Mouse (Mus musculus) brain, embryonic 14.5 days (tissue): ENCODE measurements around the gene Abcb6.

Experiments
- CTCF ChIP-seq: fragments of 200-500 bp; IDR thresholded peaks from 2 replicates; pipeline ENCODE4 v1.5.1; 2012; ENCODE audit warnings: inconsistent platforms, mild to moderate bottlenecking, moderate library complexity, borderline replicate concordance; ENCODE audit not compliant: insufficient read depth, insufficient read length; ENCODE audit errors: extremely low read depth
- POLR2A ChIP-seq: fragments of 200-500 bp; IDR thresholded peaks from 2 replicates; pipeline ENCODE4 v1.6.1; 2012; ENCODE audit warnings: mild to moderate bottlenecking, inconsistent platforms, borderline replicate concordance; ENCODE audit not compliant: poor library complexity, insufficient read depth, insufficient read length, severe bottlenecking; ENCODE audit errors: extremely low read depth

DNA sequence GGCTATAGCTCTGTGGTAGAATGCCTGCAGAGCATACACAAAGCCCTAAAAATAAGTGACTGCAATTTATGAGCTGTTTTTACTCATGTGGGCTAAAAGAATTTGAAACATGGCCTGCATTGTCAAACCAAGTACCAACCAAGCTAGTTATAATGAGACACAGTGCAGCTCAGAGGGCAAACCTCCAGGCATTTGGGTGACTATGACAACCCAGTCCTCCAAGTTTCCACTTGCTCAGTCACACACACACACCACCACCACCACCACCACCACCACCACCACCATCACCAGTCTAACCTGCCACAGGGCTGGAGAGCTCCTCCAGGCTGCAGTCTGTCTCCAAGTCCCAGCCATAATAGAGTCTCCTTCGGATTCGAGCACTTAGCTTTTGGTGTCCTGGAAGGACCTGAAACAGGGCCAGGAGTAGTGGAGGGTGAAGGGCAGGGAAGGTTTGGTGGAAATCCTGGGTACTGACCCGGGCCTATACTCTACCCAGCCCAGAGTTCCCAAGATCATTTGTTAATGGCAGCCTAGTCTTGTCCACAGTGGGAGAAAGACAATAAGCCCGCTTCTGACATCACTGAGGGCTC is 39.5 kb downstream of the Abcb6 start:
- no peak for TF ChIP-seq POLR2A
- no peak for TF ChIP-seq CTCF
